Mouse (Mus musculus): Measurements from ENCODE around the gene Parp16. TPM values are rescaled to one million over a fixed set of nuclear protein-coding genes. Genes with fewer than 3 reads are reported as not detected.

The Parp16 gene
- total RNA-seq, 2 experiments from 2014 or later, result 3.6 to 4.0 TPM

DNA sequence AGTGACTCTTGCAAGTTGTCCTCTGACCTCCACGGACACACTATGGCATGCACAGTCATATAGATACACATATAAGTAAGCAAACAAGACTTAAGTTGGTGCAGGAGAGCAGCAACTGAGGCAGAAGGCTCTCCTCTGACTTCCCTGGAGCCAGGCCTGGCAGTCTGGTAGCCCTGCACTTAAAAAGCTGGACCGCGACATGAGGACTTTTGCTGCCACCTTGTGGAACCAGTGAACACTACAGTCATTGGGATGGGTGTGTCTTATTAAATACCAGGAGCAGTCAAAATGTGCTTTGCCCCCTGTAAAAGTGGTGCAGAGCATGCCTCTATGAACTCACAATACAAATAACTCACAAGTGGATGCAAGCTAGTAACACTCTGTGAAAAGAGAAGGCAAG is 6.6 kb upstream of the Parp16 start:
- peak; percentile 82 for DNase-seq (ENCODE audit: extremely low spot score in 1 of 2, low spot score in 2 of 2)
- intact Hi-C loops (cut with DNase I), result loop anchor here (1.0 kb wide), 1 partner anchor 54 kb away; no protein-coding TSS in a partner anchor
- Histone ChIP-seq H3K27ac (no peak overlapping the region), H3K4me3 (no peak overlapping the region)
- peak; percentile 94 for TF ChIP-seq CTCF (IDR thresholded peaks at IDR 0.05)

DNA sequence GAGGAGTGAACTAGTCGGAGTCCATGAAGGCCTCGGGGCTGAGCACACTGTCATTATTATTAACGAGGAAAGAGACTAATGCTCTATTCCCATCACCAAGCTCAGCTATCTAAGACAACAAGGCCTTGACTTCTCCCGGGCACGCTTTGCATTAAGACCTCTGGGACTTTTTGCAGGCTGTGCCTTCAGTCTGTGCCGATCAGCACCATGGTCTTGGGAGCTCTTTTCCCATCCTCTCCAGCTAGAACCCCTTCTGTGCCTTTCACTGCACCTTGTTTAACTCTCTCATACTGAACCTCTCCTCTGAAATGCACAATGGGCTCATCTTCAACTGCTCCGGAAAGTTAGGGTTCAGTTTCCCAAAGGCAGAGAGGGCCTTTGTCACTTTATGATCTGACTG is 4.8 kb upstream of the Parp16 start:
- Histone ChIP-seq H3K27ac (no peak overlapping the region), H3K4me3 (no peak overlapping the region)
- no peak for DNase-seq (ENCODE audit: extremely low spot score in 1 of 2, low spot score in 2 of 2)
- intact Hi-C loops (cut with DNase I), result no loop called here
- no peak for TF ChIP-seq CTCF (IDR thresholded peaks at IDR 0.05)

DNA sequence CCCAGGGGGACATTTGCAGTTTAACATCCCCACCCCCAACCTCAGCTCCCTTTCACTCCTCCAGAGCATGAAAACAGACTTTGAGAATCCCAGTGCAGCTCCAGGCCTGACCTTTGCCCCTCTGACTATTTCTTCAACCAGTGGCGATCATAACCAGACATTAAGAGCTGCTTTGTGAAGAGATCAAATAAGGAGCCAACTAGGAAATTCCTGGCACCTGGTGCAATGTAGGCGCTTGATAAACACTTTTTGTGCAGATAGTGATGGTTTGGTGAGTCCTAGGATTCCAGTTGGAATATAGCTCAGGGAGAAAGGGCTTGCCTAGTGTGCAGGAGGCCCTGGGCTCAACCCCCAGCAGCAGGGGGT is 3.8 kb upstream of the Parp16 start:
- intact Hi-C loops (cut with DNase I), result no loop called here
- TF ChIP-seq CTCF (IDR thresholded peaks at IDR 0.05), result no peak
- H3K27ac ChIP-seq, result no peak overlapping the region
- H3K4me3 ChIP-seq, result no peak overlapping the region
- no peak for DNase-seq (ENCODE audit: extremely low spot score in 1 of 2, low spot score in 2 of 2)

DNA sequence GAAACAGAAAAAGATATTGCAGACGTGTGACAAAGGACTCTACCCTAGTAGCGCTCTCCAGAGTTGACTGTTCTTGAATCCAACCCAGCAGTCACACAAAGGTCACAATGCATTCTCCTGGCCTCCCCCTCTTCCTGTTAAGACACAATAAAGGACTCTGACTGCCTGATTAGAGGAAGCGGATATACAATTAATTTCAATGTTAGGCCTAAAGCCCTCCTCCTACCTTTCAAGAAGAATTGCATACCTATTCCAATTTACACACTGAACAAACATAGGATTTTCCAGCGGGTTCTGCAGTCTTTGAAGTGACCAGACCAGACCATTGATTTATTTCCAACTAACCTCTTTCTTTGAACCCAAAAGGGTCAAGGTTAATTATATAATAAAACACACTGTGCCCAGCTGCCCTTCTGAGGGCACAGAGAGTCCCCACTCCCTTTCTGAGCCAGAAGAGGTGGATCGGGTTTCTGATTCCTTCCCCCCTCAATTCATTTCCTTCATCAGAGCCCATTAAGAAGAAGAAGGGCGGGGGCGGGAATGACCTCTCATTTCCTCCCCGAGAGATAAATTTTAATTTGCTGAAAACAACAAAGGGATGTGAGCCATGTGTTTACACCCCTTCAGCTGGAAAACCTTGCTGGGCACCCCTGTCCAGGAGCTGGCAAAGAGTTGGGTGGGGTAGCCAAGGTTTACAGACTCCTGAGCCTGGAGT is 3.2 kb upstream of the Parp16 start:
- no peak for TF ChIP-seq CTCF (IDR thresholded peaks at IDR 0.05)
- intact Hi-C loops (cut with DNase I), result no loop called here
- no peak overlapping the region for H3K4me3 ChIP-seq
- no peak for DNase-seq (ENCODE audit: extremely low spot score in 1 of 2, low spot score in 2 of 2)
- no peak overlapping the region for H3K27ac ChIP-seq

DNA sequence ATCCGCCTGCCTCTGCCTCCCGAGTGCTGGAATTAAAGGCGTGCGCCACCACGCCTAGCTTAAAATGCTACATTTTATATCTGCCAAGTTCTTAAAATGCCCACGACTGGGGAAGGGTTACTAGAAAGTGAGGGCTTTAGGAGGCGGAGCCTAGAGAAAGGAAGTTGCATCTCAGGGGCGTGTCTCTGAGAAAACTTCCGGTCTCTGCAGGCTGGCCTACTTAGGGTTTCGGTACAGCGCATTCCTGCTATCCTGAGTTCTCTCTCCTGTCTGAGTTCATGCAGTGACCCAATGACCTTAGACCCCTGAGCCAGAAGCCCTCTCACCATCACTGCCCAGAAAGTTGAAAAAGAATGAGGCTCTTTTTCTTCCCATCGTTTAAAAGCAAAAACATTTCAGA is 1.9 kb upstream of the Parp16 start:
- no peak overlapping the region for H3K4me3 ChIP-seq
- DNase-seq (ENCODE audit: extremely low spot score in 1 of 2, low spot score in 2 of 2), result no peak
- TF ChIP-seq CTCF (IDR thresholded peaks at IDR 0.05), result no peak
- intact Hi-C loops (cut with DNase I), result no loop called here
- no peak overlapping the region for H3K27ac ChIP-seq

DNA sequence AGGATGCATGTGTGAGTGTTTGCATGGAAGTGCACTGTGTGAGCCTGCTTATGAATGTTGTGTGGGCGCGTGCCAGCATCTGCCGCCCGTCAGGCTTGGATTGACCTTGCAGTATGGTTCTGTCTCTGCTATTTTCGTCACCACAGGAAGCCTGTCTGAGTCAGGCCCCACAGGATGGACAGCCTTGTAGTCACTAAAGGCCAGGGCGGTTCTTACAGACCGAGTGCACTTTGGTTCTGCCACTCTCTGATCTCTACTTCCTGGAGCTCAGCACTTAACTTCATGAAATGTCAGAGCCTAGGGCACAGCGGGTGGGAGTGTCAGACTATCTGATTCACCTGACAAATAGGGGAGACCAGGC is 448 bp downstream of the Parp16 start:
- intact Hi-C loops (cut with DNase I), result no loop called here
- H3K27ac ChIP-seq, result peak overlapping the region; percentile 95
- H3K4me3 ChIP-seq, result no peak overlapping the region
- DNase-seq (ENCODE audit: extremely low spot score in 1 of 2, low spot score in 2 of 2), result no peak
- no peak for TF ChIP-seq CTCF (IDR thresholded peaks at IDR 0.05)

DNA sequence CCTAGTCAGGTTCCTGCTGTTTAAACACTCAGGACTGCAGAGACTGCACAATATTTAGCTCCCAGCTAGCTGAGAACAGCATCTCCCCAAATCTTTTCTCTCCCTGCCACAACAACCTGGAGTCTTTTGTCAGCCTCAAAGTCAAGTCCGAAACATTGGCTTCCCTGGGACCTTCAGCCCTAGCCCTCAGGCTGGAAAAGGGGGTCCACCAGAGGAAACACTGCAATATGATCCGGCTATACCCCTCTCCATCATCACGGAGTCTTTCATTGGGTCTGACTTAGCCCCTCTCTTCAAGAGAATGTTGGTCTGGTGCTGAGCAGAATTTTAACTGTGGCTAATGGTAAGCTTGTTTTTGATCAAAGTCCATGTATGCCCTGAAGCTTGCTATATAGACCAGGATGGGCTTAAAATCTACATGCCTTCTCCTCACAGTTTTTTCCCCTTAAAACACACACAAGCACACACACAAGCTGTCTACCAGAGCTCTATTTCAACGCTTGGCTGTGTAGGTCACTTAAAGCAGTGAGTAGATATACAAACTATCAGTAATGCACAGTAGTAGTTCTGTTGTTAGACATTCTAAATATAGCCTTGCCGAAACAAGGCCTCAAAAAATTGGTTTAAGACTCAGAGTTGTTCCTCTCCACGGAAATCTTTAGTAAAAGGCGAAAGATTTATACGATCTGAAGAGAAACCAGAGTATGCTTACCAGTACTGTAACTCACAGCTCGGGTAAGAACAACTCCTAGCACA is 1.0 kb downstream of the Parp16 start:
- H3K27ac ChIP-seq, result peak overlapping the region; percentile 95
- no peak for TF ChIP-seq CTCF (IDR thresholded peaks at IDR 0.05)
- H3K4me3 ChIP-seq, result peak overlapping the region; percentile 27; the same call in 1 of the 2 replicates
- intact Hi-C loops (cut with DNase I), result loop anchor here (1.0 kb wide), 2 partner anchors 25 to 87 kb away; no protein-coding TSS in a partner anchor
- DNase-seq (ENCODE audit: extremely low spot score in 1 of 2, low spot score in 2 of 2), result no peak

DNA sequence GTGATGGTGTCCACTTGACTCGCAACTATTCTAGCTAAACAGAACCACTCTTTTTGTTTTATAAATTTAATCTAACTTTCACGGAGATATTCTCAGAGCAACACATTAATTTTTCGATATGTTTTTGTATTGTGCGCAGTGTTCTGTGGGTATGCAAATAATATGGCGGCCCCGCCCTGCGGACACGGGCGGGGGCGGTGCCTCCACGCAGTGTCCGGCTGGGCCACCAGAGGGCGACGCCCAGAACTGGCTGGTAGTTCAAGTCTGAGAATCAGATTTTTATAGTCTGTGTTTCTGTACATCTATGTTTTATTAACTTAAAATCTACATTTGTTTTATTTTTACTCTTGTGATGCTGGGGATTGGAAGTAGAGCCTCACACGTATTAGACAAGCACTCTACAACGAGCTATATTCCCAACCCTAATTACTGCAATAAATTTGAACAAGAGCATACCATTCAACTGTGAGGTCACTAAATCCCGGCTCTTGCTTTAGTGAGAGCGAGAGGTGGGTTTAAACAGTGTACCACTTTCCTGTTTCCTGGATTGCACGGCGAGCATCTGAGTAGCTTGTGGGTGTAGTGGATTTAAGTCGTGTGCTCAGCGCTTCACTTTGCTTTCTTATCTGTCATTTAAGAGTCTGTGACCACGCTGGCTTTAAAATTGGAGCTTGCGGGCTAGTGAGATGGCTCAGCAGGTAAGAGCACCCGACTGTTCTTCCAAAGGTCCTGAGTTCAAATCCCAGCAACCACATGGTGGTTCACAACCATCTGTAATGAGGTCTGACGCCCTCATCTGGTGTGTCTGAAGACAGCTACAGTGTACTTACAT is 1.8 kb downstream of the Parp16 start:
- intact Hi-C loops (cut with DNase I), result loop anchor here (1.0 kb wide), 2 partner anchors 24 to 86 kb away; no protein-coding TSS in a partner anchor
- H3K4me3 ChIP-seq, result peak overlapping the region; percentile 27; the same call in 1 of the 2 replicates
- peak; percentile 99 for TF ChIP-seq CTCF (IDR thresholded peaks at IDR 0.05)
- peak; percentile 90 to 93 for DNase-seq (ENCODE audit: extremely low spot score in 1 of 2, low spot score in 2 of 2)
- H3K27ac ChIP-seq, result peak overlapping the region; percentile 95

DNA sequence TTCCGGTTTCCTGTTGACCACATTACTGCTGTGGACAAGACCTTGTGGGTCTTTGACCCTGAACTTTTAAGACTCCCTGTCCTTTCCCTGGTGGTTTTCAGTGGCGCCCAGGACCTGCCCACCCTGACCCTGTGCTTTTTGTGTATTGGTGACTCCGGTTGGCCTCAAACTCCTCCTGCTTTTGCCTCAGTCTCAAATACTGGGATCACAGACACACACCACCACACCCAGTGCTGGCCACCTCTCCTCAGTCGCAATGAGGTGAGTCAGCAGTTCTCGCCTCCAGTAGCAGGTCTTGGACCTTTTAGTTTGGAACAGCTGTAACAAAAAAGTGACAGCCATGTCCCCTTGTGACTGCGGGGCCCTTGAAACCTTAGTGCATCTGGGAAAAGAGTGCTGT is 2.7 kb downstream of the Parp16 start:
- no peak overlapping the region for H3K27ac ChIP-seq
- no peak for TF ChIP-seq CTCF (IDR thresholded peaks at IDR 0.05)
- no peak for DNase-seq (ENCODE audit: extremely low spot score in 1 of 2, low spot score in 2 of 2)
- intact Hi-C loops (cut with DNase I), result no loop called here
- no peak overlapping the region for H3K4me3 ChIP-seq

DNA sequence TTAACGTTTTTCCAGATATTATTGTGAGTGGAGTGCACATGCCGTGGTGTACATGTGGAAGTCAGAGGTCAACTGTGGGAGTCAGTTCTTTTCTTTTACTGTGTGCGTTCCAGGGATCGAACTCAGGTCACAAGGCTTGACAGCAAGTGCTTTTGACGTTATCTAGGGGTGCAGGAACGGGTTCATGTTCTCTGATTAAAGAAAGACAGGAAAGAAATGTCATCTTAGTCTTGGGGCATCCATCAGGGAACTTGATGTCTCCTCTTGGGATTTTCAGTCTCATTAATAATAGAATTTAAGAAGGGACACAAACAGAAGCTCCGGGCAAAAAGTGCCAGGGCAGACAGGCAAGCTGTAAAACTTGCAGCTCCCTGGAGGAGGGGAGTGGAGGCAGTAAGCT is 4.6 kb downstream of the Parp16 start:
- intact Hi-C loops (cut with DNase I), result no loop called here
- DNase-seq (ENCODE audit: extremely low spot score in 1 of 2, low spot score in 2 of 2), result no peak
- Histone ChIP-seq H3K4me3 (no peak overlapping the region), H3K27ac (no peak overlapping the region; the same call in 1 of the 2 replicates)
- no peak for TF ChIP-seq CTCF (IDR thresholded peaks at IDR 0.05)

DNA sequence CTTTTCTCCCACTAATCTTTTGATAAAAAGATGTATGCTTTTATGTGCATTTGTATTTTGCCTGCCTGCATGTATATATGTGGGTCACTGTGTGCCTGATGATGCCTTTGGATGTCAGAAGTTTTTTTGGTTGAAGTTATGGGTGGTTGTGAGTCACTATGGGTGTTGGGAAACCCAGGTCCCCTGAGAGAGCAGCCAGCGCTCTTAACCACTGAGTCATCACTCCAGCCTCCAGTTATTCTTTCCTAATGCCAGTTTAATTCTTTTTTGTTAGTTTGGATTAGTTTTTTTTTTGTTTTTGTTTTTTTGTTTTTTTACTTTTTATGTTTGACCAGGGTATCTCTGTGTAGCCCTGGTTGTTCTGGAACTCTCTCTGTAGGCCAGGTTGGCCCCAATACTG is 5.5 kb downstream of the Parp16 start:
- no peak overlapping the region for H3K4me3 ChIP-seq
- intact Hi-C loops (cut with DNase I), result no loop called here
- no peak for DNase-seq (ENCODE audit: extremely low spot score in 1 of 2, low spot score in 2 of 2)
- no peak for TF ChIP-seq CTCF (IDR thresholded peaks at IDR 0.05)
- no peak overlapping the region for H3K27ac ChIP-seq

DNA sequence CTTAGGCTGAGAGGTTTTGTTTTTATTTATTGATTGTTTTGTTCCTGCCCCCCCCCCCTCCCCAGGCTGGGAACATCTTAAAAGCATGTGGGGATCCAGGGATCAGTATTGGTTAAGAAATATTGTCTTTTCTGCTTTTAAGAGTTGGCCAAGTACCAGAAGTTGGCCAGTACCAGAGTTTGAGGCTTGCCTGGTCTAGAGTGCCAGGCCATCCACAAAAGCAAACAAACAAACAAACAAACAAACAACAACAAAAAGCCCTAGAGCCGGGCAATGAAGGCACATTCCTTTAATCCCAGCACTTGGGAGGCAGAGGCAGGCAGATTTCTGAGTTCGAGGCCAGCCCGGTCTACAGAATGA is 5.8 kb downstream of the Parp16 start:
- H3K4me3 ChIP-seq, result no peak overlapping the region
- H3K27ac ChIP-seq, result peak overlapping the region; percentile 91
- intact Hi-C loops (cut with DNase I), result no loop called here
- TF ChIP-seq CTCF (IDR thresholded peaks at IDR 0.05), result no peak
- DNase-seq (ENCODE audit: extremely low spot score in 1 of 2, low spot score in 2 of 2), result no peak

Measured in left cerebral cortex, adult 2 months (tissue).